Mouse (Mus musculus): ENCODE results near the gene F11.

DNA sequence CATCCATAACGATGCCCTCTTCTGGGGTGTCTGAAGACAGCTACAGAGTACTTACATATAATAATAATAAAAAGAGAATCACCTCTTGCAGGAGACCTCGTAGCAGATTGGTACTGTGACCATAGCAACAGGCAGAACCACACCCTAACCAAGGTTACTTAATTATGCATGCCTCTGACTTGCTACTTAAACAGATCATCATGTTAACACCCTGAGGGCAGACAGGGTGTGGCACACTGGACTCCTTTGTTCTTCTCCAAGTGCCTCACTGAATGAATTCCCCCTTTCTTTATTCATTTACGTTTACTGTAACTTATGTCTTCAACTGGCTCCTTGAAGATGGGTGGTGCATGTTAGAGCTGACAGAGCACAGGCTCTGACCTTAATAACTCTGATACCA lies 28.6 kb downstream of the F11 start:
- TF ChIP-seq CTCF (IDR thresholded peaks at IDR 0.05): no peak
- TF ChIP-seq EP300 (IDR thresholded peaks at IDR 0.05): no peak

All from lung, postnatal 0 days (tissue).